In genomic region chr11:120019542-120020440, GRCm38 (mm10) we compare ENCODE assay signal across 16 mouse cellular contexts. TPM values are rescaled to one million over a fixed set of nuclear protein-coding genes. Genes with fewer than 3 reads are reported as not detected.
DNase-seq lines count a peak whose midpoint lies in the region; ATAC-seq lines count a peak whose summit lies in the region.
"Had no signal": no experiment of that assay in that cellular context is flagged by ENCODE, and none has a peak within 500 bp of the region (broad histone marks: within the 10 kb centered on the region; RNA-seq: fewer than 3 reads in every experiment).

No protein-coding gene starts in this region.

- no peak for ATAC-seq in hindbrain, embryonic 12.5 days (ENCODE audit: low FRiP score)
- no peak for ATAC-seq in hindbrain, embryonic 11.5 days (ENCODE audit: low FRiP score)
- no peak for ATAC-seq in limb, embryonic 12.5 days (ENCODE audit: insufficient number of reproducible peaks, insufficient read depth, low FRiP score, low TSS enrichment, low read depth)

- no peaks in the 10 kb centered on the region for H3K9me3 ChIP-seq in hindbrain, embryonic 12.5 days (replicated peaks)
- H3K9me3 ChIP-seq in hindbrain, embryonic 11.5 days (ENCODE audit: control insufficient read depth, low read length), result no peaks in the 10 kb centered on the region
- no peaks in the 10 kb centered on the region for H3K9me3 ChIP-seq in limb, embryonic 12.5 days
- H3K9me3 ChIP-seq: embryonic facial prominence, embryonic 15.5 days; lung, embryonic 15.5 days; megakaryocyte, embryonic 14.5 days had no signal

- no peaks in the 10 kb centered on the region for H3K36me3 ChIP-seq in hindbrain, embryonic 12.5 days
- H3K36me3 ChIP-seq in hindbrain, embryonic 11.5 days (ENCODE audit: control insufficient read depth, insufficient read depth, low read length), result no peaks in the 10 kb centered on the region
- H3K36me3 ChIP-seq in limb, embryonic 12.5 days, result no peaks in the 10 kb centered on the region
- H3K36me3 ChIP-seq: embryonic facial prominence, embryonic 15.5 days; lung, embryonic 15.5 days had no signal

- peaks cover 7% of the 10 kb centered on the region for H3K27me3 ChIP-seq in hindbrain, embryonic 12.5 days
- H3K27me3 ChIP-seq in hindbrain, embryonic 11.5 days (ENCODE audit: control insufficient read depth, insufficient read depth, low read length), result no peaks in the 10 kb centered on the region
- no peaks in the 10 kb centered on the region for H3K27me3 ChIP-seq in limb, embryonic 12.5 days
- H3K27me3 ChIP-seq: embryonic facial prominence, embryonic 15.5 days; lung, embryonic 15.5 days had no signal

- no peak overlapping the region for H3K4me2 ChIP-seq in hindbrain, embryonic 12.5 days (replicated peaks)
- no peak overlapping the region for H3K4me2 ChIP-seq in hindbrain, embryonic 11.5 days (replicated peaks; ENCODE audit: low read depth, low read length)
- H3K4me2 ChIP-seq in limb, embryonic 12.5 days, result no peak overlapping the region
- H3K4me2 ChIP-seq: embryonic facial prominence, embryonic 15.5 days; lung, embryonic 15.5 days had no signal

- WGBS in hindbrain, embryonic 12.5 days, result 47% methylated on average over 23 of the region's 23 CpGs
- 53% methylated on average over 23 of the region's 23 CpGs for WGBS in hindbrain, embryonic 11.5 days
- 61% methylated on average over 23 of the region's 23 CpGs for WGBS in limb, embryonic 12.5 days

- H3K4me3 ChIP-seq in hindbrain, embryonic 12.5 days, result no peak overlapping the region
- no peak overlapping the region for H3K4me3 ChIP-seq in hindbrain, embryonic 11.5 days (ENCODE audit: low read depth, low read length)
- H3K4me3 ChIP-seq in limb, embryonic 12.5 days (replicated peaks), result no peak overlapping the region
- H3K4me3 ChIP-seq: embryonic facial prominence, embryonic 15.5 days; lung, embryonic 15.5 days; megakaryocyte, embryonic 14.5 days had no signal

- peak overlapping the region; percentile 23; the same call in 1 of the 2 replicates for H3K9ac ChIP-seq in hindbrain, embryonic 12.5 days
- H3K9ac ChIP-seq in hindbrain, embryonic 11.5 days (ENCODE audit: low read depth, low read length), result no peak overlapping the region
- peak overlapping the region; percentile 18; the same call in 1 of the 2 replicates for H3K9ac ChIP-seq in limb, embryonic 12.5 days (replicated peaks)
- H3K9ac ChIP-seq: embryonic facial prominence, embryonic 15.5 days; lung, embryonic 15.5 days had no signal

- H3K27ac ChIP-seq in hindbrain, embryonic 12.5 days, result no peak overlapping the region
- H3K27ac ChIP-seq in hindbrain, embryonic 11.5 days (ENCODE audit: low read depth, low read length), result no peak overlapping the region
- 0 out of 2 replicates have a peak overlapping the region, but pooled peaks have one; percentile 50 for H3K27ac ChIP-seq in limb, embryonic 12.5 days
- H3K27ac ChIP-seq: embryonic facial prominence, embryonic 15.5 days; lung, embryonic 15.5 days had no signal

- peaks cover 29% of the 10 kb centered on the region for H3K4me1 ChIP-seq in hindbrain, embryonic 12.5 days
- peaks cover 17% of the 10 kb centered on the region for H3K4me1 ChIP-seq in hindbrain, embryonic 11.5 days (replicated peaks; ENCODE audit: control insufficient read depth, insufficient read depth, low read length)
- H3K4me1 ChIP-seq in limb, embryonic 12.5 days (replicated peaks), result peaks cover 36% of the 10 kb centered on the region
- H3K4me1 ChIP-seq: embryonic facial prominence, embryonic 15.5 days; lung, embryonic 15.5 days had no signal

- DNase-seq in cerebellum, adult 9-10 months, result peak; percentile 68
- no peak for DNase-seq in cerebellum, postnatal 4 days (ENCODE audit: low spot score in 2 of 2)
- no peak for DNase-seq in hindbrain, embryonic 11.5 days (ENCODE audit: low spot score)
- peak; percentile 59 for DNase-seq in A20 (ENCODE audit: low read depth, low spot score)
- no peak for DNase-seq in urinary bladder, postnatal 4 days (ENCODE audit: low spot score in 2 of 2)
- no peak for DNase-seq in testis, postnatal 14 days (ENCODE audit: low spot score)
- DNase-seq: adrenal gland, postnatal 14 days; heart, postnatal 36 days; kidney, adult 18-20 months; kidney, postnatal 4 days; right cerebral cortex, postnatal 25 days had no signal

RNA-seq across cellular contexts. Expression of gene Aatk, which starts 27.2 kb away (rescaled TPM):
- polyA plus RNA-seq in hindbrain, embryonic 12.5 days (2016; fragmentation: Nextera tagmentation; extraction: Ambion mirVana), result 12.6 and 13.5 TPM in 2 replicates
- polyA plus RNA-seq in hindbrain, embryonic 11.5 days (2014; fragmentation: Nextera tagmentation; extraction: Ambion mirVana), result 1.9 TPM in 2 replicates
- 5.4 and 6.9 TPM in 2 replicates for polyA plus RNA-seq in limb, embryonic 12.5 days (2016; fragmentation: Nextera tagmentation; extraction: Ambion mirVana)

Comparison
In these comparisons a context has a peak if more than half of its experiments do, and no peak if none do; other contexts are left out.
1. DNase-seq: peak in cerebellum, adult 9-10 months (single experiment) and A20 (single experiment); none in cerebellum, postnatal 4 days (0 of 2), hindbrain, embryonic 11.5 days (single experiment), urinary bladder, postnatal 4 days (0 of 2) and testis, postnatal 14 days (single experiment).